Mouse (Mus musculus) midbrain, embryonic 11.5 days (tissue): ENCODE measurements around the gene Lgr4. TPM values are rescaled to one million over a fixed set of nuclear protein-coding genes. Genes with fewer than 3 reads are reported as not detected.
A peak's percentile ranks its signal among the peaks of the same experiment; 100 is the strongest.

Source experiments
- ATAC-seq: fragments of 200-750 bp; cut with Nextera tagmentation; 2 replicates; pipeline ENCODE4 v1.8.0; 2017; ENCODE audit warnings: moderate TSS enrichment, moderate library complexity; ENCODE audit not compliant: low FRiP score
- DNase-seq: peaks from one replicate; pipeline ENCODE4 v3.0.0; 2015; ENCODE audit warnings: low spot score; ENCODE audit errors: missing footprints
- H3K27ac ChIP-seq: fragments of 300-500 bp; sonication (generic); 2 replicates; pipeline ENCODE4 v1.5.1; 2014; ENCODE audit warnings: low read depth, low read length
- H3K27me3 ChIP-seq: fragments of 300-500 bp; sonication (generic); 2 replicates; pipeline ENCODE4 v1.6.1; 2014; ENCODE audit warnings: mild to moderate bottlenecking, low read length, moderate library complexity, mixed read lengths; ENCODE audit not compliant: control insufficient read depth, insufficient read depth
- H3K36me3 ChIP-seq: fragments of 300-500 bp; sonication (generic); 2 replicates; pipeline ENCODE4 v1.6.1; 2014; ENCODE audit warnings: mild to moderate bottlenecking, low read length, moderate library complexity, mixed read lengths; ENCODE audit not compliant: control insufficient read depth, insufficient read depth
- H3K4me1 ChIP-seq: fragments of 300-500 bp; sonication (generic); 2 replicates; pipeline ENCODE4 v1.6.1; 2014; ENCODE audit warnings: low read length; ENCODE audit not compliant: control insufficient read depth, insufficient read depth
- H3K4me2 ChIP-seq: fragments of 300-500 bp; sonication (generic); 2 replicates; pipeline ENCODE4 v1.6.1; 2014; ENCODE audit warnings: mild to moderate bottlenecking, moderate library complexity
- H3K4me3 ChIP-seq: fragments of 300-500 bp; sonication (generic); 2 replicates; pipeline ENCODE4 v1.5.1; 2014; ENCODE audit warnings: low read depth, low read length
- H3K9ac ChIP-seq: fragments of 300-500 bp; sonication (generic); 2 replicates; pipeline ENCODE4 v1.6.1; 2014; ENCODE audit warnings: low read length
- H3K9me3 ChIP-seq: fragments of 300-500 bp; sonication (generic); 2 replicates; pipeline ENCODE4 v1.6.1; 2016; ENCODE audit warnings: low read length; ENCODE audit not compliant: control insufficient read depth
- WGBS: fragments of 180-500 bp; shearing (Covaris S2); extraction: QIAGEN DNeasy Blood & Tissue Kit; methylation state at CpG from one replicate; pipeline ENCODE4 v1.1.7; 2014; 5-methylcytosine and 5-hydroxymethylcytosine counted together
- polyA plus RNA-seq: library from polyadenylated mRNA; unstranded; fragments of >200 nt; fragmentation: Nextera tagmentation; extraction: Ambion mirVana; gene quantifications from 2 replicates; pipeline ENCODE4 v1.2.1, GENCODE M21; 2014

The Lgr4 gene
- polyA plus RNA-seq, 1 experiment from 2014 or later: 15.8 TPM

DNA sequence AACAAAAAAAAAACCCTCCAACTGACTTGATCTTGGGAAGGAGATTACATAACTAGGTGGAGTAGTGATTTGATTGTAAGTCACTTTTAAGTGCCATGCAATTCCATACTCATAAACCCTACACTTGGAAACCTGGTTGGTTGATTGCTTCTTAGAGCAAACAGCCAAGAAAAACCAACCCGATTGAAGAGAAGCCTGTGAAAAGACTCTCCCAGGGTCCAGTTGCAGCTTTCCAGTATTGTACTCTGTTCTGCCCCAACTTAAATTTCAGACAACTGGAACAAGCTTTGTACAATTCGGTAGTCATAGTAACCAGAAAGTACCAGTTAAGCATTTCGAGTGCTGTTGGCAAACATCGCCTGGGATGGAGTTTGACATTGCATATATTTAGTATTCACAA is 26.0 kb upstream of the Lgr4 start:
- Histone ChIP-seq H3K27ac (no peak overlapping the region), H3K9me3 (no peaks in the 10 kb centered on the region), H3K4me2 (peak overlapping the region; percentile 78), H3K27me3 (no peaks in the 10 kb centered on the region), H3K4me1 (peaks cover 10% of the 10 kb centered on the region), H3K36me3 (peaks cover 10% of the 10 kb centered on the region; the same call in 1 of the 2 replicates), H3K4me3 (peak overlapping the region; percentile 96), H3K9ac (peak overlapping the region; percentile 98)
- ATAC-seq (no peak), DNase-seq (peak; percentile 91)
- 21% methylated on average over 4 of the region's 4 CpGs for WGBS

DNA sequence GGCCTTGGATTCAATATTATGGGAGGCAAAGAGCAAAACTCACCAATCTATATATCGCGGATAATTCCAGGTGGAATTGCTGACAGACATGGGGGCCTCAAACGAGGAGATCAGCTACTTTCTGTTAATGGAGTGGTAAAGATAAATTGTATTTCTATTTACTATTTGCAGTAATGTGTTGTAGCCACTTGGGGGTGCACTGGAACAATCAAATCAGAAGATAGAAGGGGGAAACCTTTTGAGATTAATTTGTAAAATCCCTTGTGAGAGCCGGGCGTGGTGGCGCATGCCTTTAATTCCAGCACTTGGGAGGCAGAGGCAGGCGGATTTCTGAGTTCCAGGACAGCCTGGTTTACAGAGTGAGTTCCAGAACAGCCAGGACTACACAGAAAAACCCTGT is 21.1 kb upstream of the Lgr4 start:
- Histone ChIP-seq H3K36me3 (peaks cover 16% of the 10 kb centered on the region; the same call in 1 of the 2 replicates), H3K4me3 (no peak overlapping the region), H3K9ac (no peak overlapping the region), H3K4me2 (no peak overlapping the region), H3K27me3 (no peaks in the 10 kb centered on the region), H3K27ac (no peak overlapping the region), H3K4me1 (peaks cover 10% of the 10 kb centered on the region), H3K9me3 (no peaks in the 10 kb centered on the region)
- no peak for DNase-seq
- 86% methylated on average over 7 of the region's 7 CpGs for WGBS
- no peak for ATAC-seq

DNA sequence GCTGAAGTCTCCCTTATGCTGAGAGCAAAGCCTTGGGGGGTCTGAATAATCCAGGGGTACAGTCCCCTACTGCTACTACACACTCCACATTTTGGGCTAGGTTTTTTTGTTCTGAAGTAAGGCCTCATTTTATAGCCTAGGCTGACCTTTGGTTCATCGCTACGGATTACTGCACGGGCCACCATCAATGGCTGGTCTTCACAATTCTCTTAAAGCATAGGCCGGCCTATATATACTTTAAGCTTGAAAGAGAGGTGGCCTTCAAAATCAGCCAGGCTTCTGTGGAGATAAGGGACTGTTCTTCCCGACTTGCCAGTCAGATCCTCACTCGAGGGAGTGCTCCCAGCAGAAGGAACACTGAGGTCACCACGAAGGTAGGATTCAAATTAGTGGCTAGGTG is 14.6 kb upstream of the Lgr4 start:
- Histone ChIP-seq H3K9ac (no peak overlapping the region), H3K4me3 (no peak overlapping the region), H3K27ac (no peak overlapping the region), H3K4me2 (no peak overlapping the region), H3K4me1 (no peaks in the 10 kb centered on the region), H3K9me3 (no peaks in the 10 kb centered on the region), H3K27me3 (no peaks in the 10 kb centered on the region), H3K36me3 (peaks cover 3% of the 10 kb centered on the region; the same call in 1 of the 2 replicates)
- ATAC-seq (peak; percentile 18; the same call in 1 of the 2 replicates), DNase-seq (peak; percentile 73)
- WGBS: 78% methylated on average over 7 of the region's 7 CpGs

DNA sequence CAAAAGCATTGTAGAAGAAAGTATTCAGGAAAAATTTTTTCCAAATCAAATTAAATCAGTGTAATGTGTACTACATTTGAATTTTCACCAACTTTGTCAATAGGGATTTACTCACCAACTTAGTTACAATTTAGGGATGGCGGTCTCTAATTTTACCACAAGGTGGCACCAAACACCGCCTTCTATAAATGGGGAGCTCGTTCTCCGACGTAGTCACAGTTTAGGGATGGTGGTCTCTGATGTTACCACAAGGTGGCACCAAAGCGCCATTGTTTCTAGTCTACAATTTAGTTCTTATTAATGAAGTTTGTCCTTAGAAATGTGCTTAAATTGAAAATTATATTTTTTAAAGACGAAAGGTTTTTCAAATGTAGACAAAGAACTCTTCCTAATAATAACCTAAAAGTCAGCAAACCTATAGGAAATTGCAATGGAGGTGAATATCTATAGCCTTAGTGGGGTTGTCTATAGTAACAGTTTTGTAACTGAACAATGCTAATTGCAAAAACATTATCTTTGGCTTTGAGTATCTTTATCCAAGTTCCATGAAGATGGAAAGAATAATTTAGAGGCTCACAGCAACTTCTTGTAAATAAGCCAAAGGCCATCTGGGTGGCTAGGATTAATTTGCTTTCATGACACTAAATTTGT is 13.2 kb upstream of the Lgr4 start:
- Histone ChIP-seq H3K4me2 (no peak overlapping the region), H3K9ac (no peak overlapping the region), H3K27me3 (no peaks in the 10 kb centered on the region), H3K27ac (no peak overlapping the region), H3K36me3 (peaks cover 3% of the 10 kb centered on the region; the same call in 1 of the 2 replicates), H3K9me3 (no peaks in the 10 kb centered on the region), H3K4me1 (no peaks in the 10 kb centered on the region), H3K4me3 (no peak overlapping the region)
- DNase-seq (peak; percentile 99), ATAC-seq (peak; percentile 76)
- WGBS: under 1% methylated on average over 7 of the region's 7 CpGs

DNA sequence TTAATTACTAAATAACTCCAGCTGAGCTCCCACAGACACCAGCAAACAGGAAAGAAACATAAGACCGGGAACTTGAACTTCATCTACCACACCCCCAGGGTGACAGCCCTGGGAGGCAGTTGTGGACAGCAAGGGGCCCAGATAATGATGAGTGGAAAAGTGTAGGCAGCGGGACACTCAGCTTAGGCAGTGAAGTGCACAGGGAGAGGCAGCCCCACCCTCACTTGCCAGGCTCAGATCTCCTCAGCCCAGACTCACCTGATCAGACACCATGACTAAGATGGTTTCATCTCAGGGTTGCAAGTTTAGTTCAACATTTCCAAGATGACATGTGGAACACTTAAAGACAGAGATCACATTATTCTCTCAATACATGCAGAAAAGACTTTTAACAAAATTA is 8.3 kb upstream of the Lgr4 start:
- Histone ChIP-seq H3K4me1 (no peaks in the 10 kb centered on the region), H3K4me3 (no peak overlapping the region), H3K9me3 (no peaks in the 10 kb centered on the region; the same call in 1 of the 2 replicates), H3K27me3 (no peaks in the 10 kb centered on the region), H3K4me2 (no peak overlapping the region), H3K27ac (no peak overlapping the region), H3K9ac (no peak overlapping the region), H3K36me3 (no peaks in the 10 kb centered on the region)
- DNase-seq (peak; percentile 35), ATAC-seq (no peak)
- 69% methylated on average over 2 of the region's 2 CpGs for WGBS

DNA sequence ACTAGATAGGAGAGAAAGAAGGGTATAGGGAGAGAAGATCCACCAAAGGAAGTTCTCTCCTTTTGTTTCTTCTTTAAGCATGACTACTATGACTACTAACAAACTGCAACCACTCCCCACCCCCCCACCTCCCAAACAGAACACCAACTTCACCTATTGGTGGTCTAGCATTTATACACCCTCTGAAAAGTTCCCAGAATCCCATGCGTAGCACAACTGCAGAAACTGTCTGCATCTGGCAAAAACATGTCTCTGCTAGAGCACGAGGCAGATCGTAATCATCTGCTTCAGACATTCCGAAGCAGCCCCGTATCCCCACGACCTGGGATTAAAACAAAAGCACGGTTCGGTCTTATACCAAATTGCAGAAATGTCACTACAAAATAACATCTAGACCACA is 5.2 kb upstream of the Lgr4 start:
- Histone ChIP-seq H3K9me3 (no peaks in the 10 kb centered on the region; the same call in 1 of the 2 replicates), H3K4me2 (no peak overlapping the region), H3K4me1 (peaks cover 3% of the 10 kb centered on the region; the same call in 1 of the 2 replicates), H3K4me3 (no peak overlapping the region), H3K9ac (no peak overlapping the region), H3K36me3 (no peaks in the 10 kb centered on the region), H3K27me3 (no peaks in the 10 kb centered on the region), H3K27ac (no peak overlapping the region)
- no peak for ATAC-seq
- WGBS: 95% methylated on average over 8 of the region's 8 CpGs
- DNase-seq: no peak

DNA sequence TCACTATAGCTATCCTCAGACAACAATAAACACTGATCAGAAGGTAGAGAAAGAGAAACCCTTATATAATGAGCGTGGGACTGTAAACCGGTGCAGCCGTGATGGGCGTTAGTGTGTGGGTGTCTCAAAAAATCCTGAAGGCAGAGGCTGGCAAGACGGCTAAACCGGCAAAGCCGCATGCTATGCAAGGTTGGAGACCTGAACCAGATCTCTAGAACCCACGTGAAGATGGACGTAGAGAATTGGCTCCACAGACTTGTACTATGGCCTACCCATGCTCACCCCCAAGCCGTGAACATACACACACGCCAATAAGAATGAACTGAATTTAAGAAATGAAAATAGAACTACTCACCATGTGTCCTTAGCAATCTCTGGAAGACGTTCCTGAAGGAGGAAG is 4.7 kb upstream of the Lgr4 start:
- H3K4me3 ChIP-seq: no peak overlapping the region
- 82% methylated on average over 12 of the region's 12 CpGs for WGBS
- H3K36me3 ChIP-seq: no peaks in the 10 kb centered on the region
- no peak overlapping the region for H3K9ac ChIP-seq
- no peaks in the 10 kb centered on the region; the same call in 1 of the 2 replicates for H3K9me3 ChIP-seq
- no peaks in the 10 kb centered on the region for H3K27me3 ChIP-seq
- DNase-seq (no peak), ATAC-seq (no peak)
- H3K4me1 ChIP-seq: peaks cover 3% of the 10 kb centered on the region; the same call in 1 of the 2 replicates
- no peak overlapping the region for H3K4me2 ChIP-seq
- H3K27ac ChIP-seq: no peak overlapping the region

- Histone ChIP-seq H3K36me3 (no peaks in the 10 kb centered on the region), H3K9me3 (no peaks in the 10 kb centered on the region; the same call in 1 of the 2 replicates), H3K4me2 (no peak overlapping the region), H3K4me3 (no peak overlapping the region), H3K27ac (no peak overlapping the region), H3K27me3 (no peaks in the 10 kb centered on the region), H3K9ac (no peak overlapping the region), H3K4me1 (peaks cover 3% of the 10 kb centered on the region; the same call in 1 of the 2 replicates)
- ATAC-seq (no peak), DNase-seq (no peak)
- WGBS: 63% methylated on average over 8 of the region's 8 CpGs
Observed at GRCm38 (mm10) chr2:109913241-109913640, 4.2 kb upstream of the Lgr4 start.

DNA sequence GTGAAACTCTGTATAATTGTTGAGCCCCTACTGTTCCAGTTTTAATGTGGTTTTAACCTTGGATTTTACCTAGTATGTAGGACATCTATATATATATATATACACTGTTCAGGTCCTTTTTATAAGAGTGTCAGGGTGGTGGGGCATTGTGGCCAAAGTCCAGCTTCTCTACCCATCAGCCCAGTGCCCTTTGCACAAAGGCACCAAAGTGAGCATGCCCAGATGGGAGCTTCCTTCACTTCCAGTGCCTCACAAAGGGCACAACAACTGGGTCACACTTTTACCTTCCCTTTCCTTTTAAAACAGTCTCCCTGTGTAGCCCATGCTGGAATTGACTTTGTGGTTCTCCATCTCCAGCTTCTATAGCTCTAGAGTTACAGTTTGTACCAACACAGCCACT is 2.8 kb upstream of the Lgr4 start:
- Histone ChIP-seq H3K36me3 (no peaks in the 10 kb centered on the region), H3K9me3 (no peaks in the 10 kb centered on the region; the same call in 1 of the 2 replicates), H3K4me2 (no peak overlapping the region), H3K4me3 (no peak overlapping the region), H3K9ac (no peak overlapping the region), H3K27ac (no peak overlapping the region), H3K4me1 (peaks cover 12% of the 10 kb centered on the region), H3K27me3 (no peaks in the 10 kb centered on the region)
- ATAC-seq (no peak), DNase-seq (no peak)
